Mouse (Mus musculus): Measurements from ENCODE around the gene Sipa1l2. TPM values are rescaled to one million over a fixed set of nuclear protein-coding genes. Genes with fewer than 3 reads are reported as not detected.
A peak's percentile ranks its signal among the peaks of the same experiment; 100 is the strongest.

The Sipa1l2 gene
- total RNA-seq, 1 experiment from 2014 or later: 14.4 TPM

- no peak for ATAC-seq (replicated peaks; ENCODE audit: insufficient number of reproducible peaks, low FRiP score, low TSS enrichment, poor library complexity, severe bottlenecking)
These were observed 22.3 kb downstream of the Sipa1l2 start for GRCm38 (mm10) chr8:125547296-125547695.

- ATAC-seq (replicated peaks; ENCODE audit: insufficient number of reproducible peaks, low FRiP score, low TSS enrichment, poor library complexity, severe bottlenecking): no peak
These were observed 23.7 kb downstream of the Sipa1l2 start for GRCm38 (mm10) chr8:125545866-125546265.

- no peak for ATAC-seq (replicated peaks; ENCODE audit: insufficient number of reproducible peaks, low FRiP score, low TSS enrichment, poor library complexity, severe bottlenecking)
These were observed 26.6 kb downstream of the Sipa1l2 start for GRCm38 (mm10) chr8:125542893-125543613.

- ATAC-seq (replicated peaks; ENCODE audit: insufficient number of reproducible peaks, low FRiP score, low TSS enrichment, poor library complexity, severe bottlenecking): no peak
These were observed 30.3 kb downstream of the Sipa1l2 start for GRCm38 (mm10) chr8:125539056-125540013.

GRCm38 (mm10) chr8:125538265-125538664 lies 31.3 kb downstream of the Sipa1l2 start:
- no peak for ATAC-seq (replicated peaks; ENCODE audit: insufficient number of reproducible peaks, low FRiP score, low TSS enrichment, poor library complexity, severe bottlenecking)

GRCm38 (mm10) chr8:125533709-125534108 lies 35.9 kb downstream of the Sipa1l2 start:
- no peak for ATAC-seq (replicated peaks; ENCODE audit: insufficient number of reproducible peaks, low FRiP score, low TSS enrichment, poor library complexity, severe bottlenecking)

GRCm38 (mm10) chr8:125532953-125533352 lies 36.7 kb downstream of the Sipa1l2 start:
- no peak for ATAC-seq (replicated peaks; ENCODE audit: insufficient number of reproducible peaks, low FRiP score, low TSS enrichment, poor library complexity, severe bottlenecking)

GRCm38 (mm10) chr8:125532177-125532576 lies 37.4 kb downstream of the Sipa1l2 start:
- no peak for ATAC-seq (replicated peaks; ENCODE audit: insufficient number of reproducible peaks, low FRiP score, low TSS enrichment, poor library complexity, severe bottlenecking)

- ATAC-seq (replicated peaks; ENCODE audit: insufficient number of reproducible peaks, low FRiP score, low TSS enrichment, poor library complexity, severe bottlenecking): peak; percentile 61
These were observed 38.0 kb downstream of the Sipa1l2 start for GRCm38 (mm10) chr8:125531640-125532039.

GRCm38 (mm10) chr8:125531088-125531438 lies 38.5 kb downstream of the Sipa1l2 start:
- ATAC-seq (replicated peaks; ENCODE audit: insufficient number of reproducible peaks, low FRiP score, low TSS enrichment, poor library complexity, severe bottlenecking): no peak

- ATAC-seq (replicated peaks; ENCODE audit: insufficient number of reproducible peaks, low FRiP score, low TSS enrichment, poor library complexity, severe bottlenecking): no peak
These were observed 39.2 kb downstream of the Sipa1l2 start for GRCm38 (mm10) chr8:125530187-125531087.

GRCm38 (mm10) chr8:125529019-125529418 lies 40.6 kb downstream of the Sipa1l2 start:
- no peak for ATAC-seq (replicated peaks; ENCODE audit: insufficient number of reproducible peaks, low FRiP score, low TSS enrichment, poor library complexity, severe bottlenecking)

GRCm38 (mm10) chr8:125527941-125528340 lies 41.7 kb downstream of the Sipa1l2 start:
- peak; percentile 40; the same call in 1 of the 2 replicates for ATAC-seq (replicated peaks; ENCODE audit: insufficient number of reproducible peaks, low FRiP score, low TSS enrichment, poor library complexity, severe bottlenecking)

- ATAC-seq (replicated peaks; ENCODE audit: insufficient number of reproducible peaks, low FRiP score, low TSS enrichment, poor library complexity, severe bottlenecking): no peak
These were observed 42.6 kb downstream of the Sipa1l2 start for GRCm38 (mm10) chr8:125526999-125527398.

- ATAC-seq (replicated peaks; ENCODE audit: insufficient number of reproducible peaks, low FRiP score, low TSS enrichment, poor library complexity, severe bottlenecking): no peak
These were observed 43.0 kb downstream of the Sipa1l2 start for GRCm38 (mm10) chr8:125526582-125526981.

GRCm38 (mm10) chr8:125524479-125524878 lies 45.1 kb downstream of the Sipa1l2 start:
- no peak for ATAC-seq (replicated peaks; ENCODE audit: insufficient number of reproducible peaks, low FRiP score, low TSS enrichment, poor library complexity, severe bottlenecking)

GRCm38 (mm10) chr8:125523213-125523612 lies 46.4 kb downstream of the Sipa1l2 start:
- ATAC-seq (replicated peaks; ENCODE audit: insufficient number of reproducible peaks, low FRiP score, low TSS enrichment, poor library complexity, severe bottlenecking): 0 out of 2 replicates have a peak, but pooled peaks have one; percentile 18

- ATAC-seq (replicated peaks; ENCODE audit: insufficient number of reproducible peaks, low FRiP score, low TSS enrichment, poor library complexity, severe bottlenecking): no peak
These were observed 47.5 kb downstream of the Sipa1l2 start for GRCm38 (mm10) chr8:125522151-125522550.

GRCm38 (mm10) chr8:125521087-125521486 lies 48.5 kb downstream of the Sipa1l2 start:
- ATAC-seq (replicated peaks; ENCODE audit: insufficient number of reproducible peaks, low FRiP score, low TSS enrichment, poor library complexity, severe bottlenecking): no peak
